ENCODE assay signal across 19 mouse cellular contexts in the genomic region with DNA sequence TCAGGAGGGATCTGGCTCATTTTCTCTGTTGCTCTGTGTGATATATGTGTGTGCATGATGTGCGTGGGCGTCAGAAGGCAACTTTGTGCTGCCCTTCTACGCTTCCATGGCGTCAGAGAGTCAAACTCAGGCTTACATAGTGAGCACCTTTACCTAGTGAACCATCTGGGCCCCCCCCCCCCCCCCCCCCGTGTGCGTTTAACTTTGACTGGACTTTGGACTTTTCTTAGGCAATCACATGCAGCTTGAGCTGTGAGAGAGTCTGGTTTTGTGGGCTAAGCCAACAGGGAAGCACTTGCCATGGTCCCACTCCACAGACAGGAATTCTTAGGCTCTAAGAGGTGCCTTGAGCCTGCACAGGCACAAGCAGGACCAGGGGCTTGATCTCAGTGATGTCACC.
"Had no signal": no experiment of that assay in that cellular context is flagged by ENCODE, and none has a peak within 500 bp of the region (broad histone marks: within the 10 kb centered on the region; RNA-seq: fewer than 3 reads in every experiment).

No protein-coding gene starts in this region.

- H3K27ac ChIP-seq: layer of hippocampus, adult 2 months; limb, embryonic 10.5 days; limb, embryonic 13.5 days; liver, embryonic 13.5 days; lung, embryonic 15.5 days had no signal

- H3K9ac ChIP-seq: limb, embryonic 13.5 days; liver, embryonic 13.5 days; lung, embryonic 15.5 days had no signal

- H3K36me3 ChIP-seq: limb, embryonic 10.5 days; limb, embryonic 13.5 days; liver, embryonic 13.5 days; lung, embryonic 15.5 days had no signal

- H3K27me3 ChIP-seq: limb, embryonic 13.5 days; liver, embryonic 13.5 days; lung, embryonic 15.5 days had no signal

- H3K9me3 ChIP-seq: limb, embryonic 10.5 days; liver, embryonic 13.5 days; lung, embryonic 15.5 days had no signal

- ATAC-seq: inflammation-experienced regulatory T-cells, adult 6 months had no signal

- H3K4me3 ChIP-seq: layer of hippocampus, adult 2 months; limb, embryonic 10.5 days; limb, embryonic 13.5 days; liver, embryonic 13.5 days; lung, embryonic 15.5 days had no signal

- H3K4me2 ChIP-seq: limb, embryonic 13.5 days; liver, embryonic 13.5 days; lung, embryonic 15.5 days; midbrain, embryonic 11.5 days had no signal

- H3K4me1 ChIP-seq: lung, embryonic 15.5 days had no signal

- DNase-seq: kidney, adult 11 months; kidney, adult 9 months; kidney, postnatal 14 days; layer of hippocampus, adult 9-11 months; liver, embryonic 13.5 days; lung, adult 18-20 months; lung, postnatal 10 days; lung, postnatal 4 days; midbrain, embryonic 14.5 days; right cerebral cortex, adult 18-20 months; right cerebral cortex, postnatal 14 days; right cerebral cortex, postnatal 4 days; thymus, postnatal 25 days had no signal
